Mouse (Mus musculus): ENCODE measurements at regions not wholly inside any gene's neighbourhood (a gene's known extent, or its start where the extent isn't known, plus 50 kb on each side); places are given as distances from the start of the nearest gene placed in this dataset.

- H3K27ac ChIP-seq (ENCODE audit: control insufficient read depth, low read depth, low read length) = no peak overlapping the region
- no peaks in the 10 kb centered on the region for H3K79me2 ChIP-seq (ENCODE audit: control insufficient read depth, insufficient read depth, low read length, poor library complexity)
- H3K27me3 ChIP-seq (ENCODE audit: control insufficient read depth in 1 of 2, insufficient read depth in 2 of 2, low read length in 2 of 2) = peaks cover 0 to 1% of the 10 kb centered on the region in 2 experiments; a peak in 3 of 4 replicates
- no peaks in the 10 kb centered on the region for H3K36me3 ChIP-seq (ENCODE audit: control insufficient read depth in 1 of 2, insufficient read depth in 2 of 2, low read length in 2 of 2)
- H3K9ac ChIP-seq (ENCODE audit: control insufficient read depth, low read depth, low read length, poor library complexity, severe bottlenecking) = no peak overlapping the region
- no peak overlapping the region for H3K4me3 ChIP-seq (ENCODE audit: control insufficient read depth in 1 of 2, insufficient read depth in 1 of 2, low read depth in 2 of 2, low read length in 2 of 2)
- H3K9me3 ChIP-seq (replicated peaks; ENCODE audit: insufficient read depth, low read length) = no peaks in the 10 kb centered on the region
- no peaks in the 10 kb centered on the region for H3K4me1 ChIP-seq (ENCODE audit: control insufficient read depth in 1 of 2, insufficient read depth in 2 of 2, low read length in 2 of 2)
- no peak for DNase-seq (ENCODE audit: low read depth, low spot score)
- TF ChIP-seq GATA1 (IDR thresholded peaks at IDR 0.05; ENCODE audit: low read depth, low read length) = no peak
- TF ChIP-seq TCF12 (IDR thresholded peaks at IDR 0.05; ENCODE audit: low read depth, low read length) = no peak
- TF ChIP-seq USF1 (IDR thresholded peaks at IDR 0.05; ENCODE audit: low read depth, low read length) = no peak
- TF ChIP-seq POLR2A (IDR thresholded peaks at IDR 0.05; ENCODE audit: control insufficient read depth in 1 of 2, insufficient read depth in 1 of 2, low read depth in 1 of 2, low read length in 2 of 2, poor library complexity in 1 of 2) = no peak
- TF ChIP-seq ZC3H11A (IDR thresholded peaks at IDR 0.05; ENCODE audit: low read depth, low read length) = no peak
- no peak for TF ChIP-seq EP300 (IDR thresholded peaks at IDR 0.05; ENCODE audit: low read depth in 1 of 2, low read length in 2 of 2)
- no peak for TF ChIP-seq NRF1 (IDR thresholded peaks at IDR 0.05; ENCODE audit: insufficient read depth, low read depth, low read length, poor library complexity, severe bottlenecking)
- no peak for TF ChIP-seq TAL1 (IDR thresholded peaks at IDR 0.05; ENCODE audit: low read length)
- TF ChIP-seq CHD1 (IDR thresholded peaks at IDR 0.05; ENCODE audit: low read depth, low read length) = no peak
- no peak for TF ChIP-seq ZMIZ1 (IDR thresholded peaks at IDR 0.05; ENCODE audit: low read depth, low read length)
- no peak for TF ChIP-seq CHD2 (IDR thresholded peaks at IDR 0.05; ENCODE audit: low read length)
- no peak for TF ChIP-seq ZNF384 (IDR thresholded peaks at IDR 0.05; ENCODE audit: low read depth, low read length)
- no peak for TF ChIP-seq USF2 (IDR thresholded peaks at IDR 0.05; ENCODE audit: borderline replicate concordance in 1 of 2, insufficient read depth in 1 of 2, low read depth in 1 of 2, low read length in 2 of 2)
- no peak for TF ChIP-seq RCOR1 (IDR thresholded peaks at IDR 0.05; ENCODE audit: low read depth, low read length)
- TF ChIP-seq ZKSCAN1 (IDR thresholded peaks at IDR 0.05; ENCODE audit: low read depth, low read length) = no peak
- TF ChIP-seq E2F4 (IDR thresholded peaks at IDR 0.05; ENCODE audit: borderline replicate concordance, low read depth, low read length) = no peak
- no peak for TF ChIP-seq JUND (IDR thresholded peaks at IDR 0.05; ENCODE audit: low read depth, low read length)
- TF ChIP-seq NELFE (IDR thresholded peaks at IDR 0.05; ENCODE audit: low read depth, low read length) = no peak
- no peak for TF ChIP-seq KAT2A (conservative IDR thresholded peaks at IDR 0.05; ENCODE audit: low read depth, low read length)
These were observed 120.5 kb downstream of the Polr2m start for GRCm38 (mm10) chr9:71365177-71365738.

- no peak overlapping the region for H3K27ac ChIP-seq (ENCODE audit: control insufficient read depth, low read depth, low read length)
- no peak for TF ChIP-seq GATA1 (IDR thresholded peaks at IDR 0.05; ENCODE audit: low read depth, low read length)
- no peak for TF ChIP-seq E2F4 (IDR thresholded peaks at IDR 0.05; ENCODE audit: borderline replicate concordance, low read depth, low read length)
- TF ChIP-seq POLR2A (IDR thresholded peaks at IDR 0.05; ENCODE audit: control insufficient read depth in 1 of 2, insufficient read depth in 1 of 2, low read depth in 1 of 2, low read length in 2 of 2, poor library complexity in 1 of 2) = no peak
- peaks cover 0 to 1% of the 10 kb centered on the region in 2 experiments; a peak in 3 of 4 replicates for H3K27me3 ChIP-seq (ENCODE audit: control insufficient read depth in 1 of 2, insufficient read depth in 2 of 2, low read length in 2 of 2)
- no peak overlapping the region for H3K4me3 ChIP-seq (ENCODE audit: control insufficient read depth in 1 of 2, insufficient read depth in 1 of 2, low read depth in 2 of 2, low read length in 2 of 2)
- H3K36me3 ChIP-seq (ENCODE audit: control insufficient read depth in 1 of 2, insufficient read depth in 2 of 2, low read length in 2 of 2) = no peaks in the 10 kb centered on the region
- DNase-seq (ENCODE audit: low read depth, low spot score) = no peak
- no peak overlapping the region for H3K9ac ChIP-seq (ENCODE audit: control insufficient read depth, low read depth, low read length, poor library complexity, severe bottlenecking)
- H3K9me3 ChIP-seq (replicated peaks; ENCODE audit: insufficient read depth, low read length) = no peaks in the 10 kb centered on the region
- H3K4me1 ChIP-seq (ENCODE audit: control insufficient read depth in 1 of 2, insufficient read depth in 2 of 2, low read length in 2 of 2) = no peaks in the 10 kb centered on the region
- H3K79me2 ChIP-seq (ENCODE audit: control insufficient read depth, insufficient read depth, low read length, poor library complexity) = no peaks in the 10 kb centered on the region
These were observed 121.6 kb downstream of the Polr2m start for GRCm38 (mm10) chr9:71364047-71364665.
